Mouse (Mus musculus): Measurements from ENCODE around the gene Klre1. TPM values are rescaled to one million over a fixed set of nuclear protein-coding genes. Genes with fewer than 3 reads are reported as not detected.
"Not testable (repeated sequence)": the region's sequence is repeated elsewhere in the genome, so short reads cannot be mapped to it uniquely, and the experiment has no call there.

Gene Klre1
- polyA plus RNA-seq, 1 experiment from 2014 or later: not detected

DNA sequence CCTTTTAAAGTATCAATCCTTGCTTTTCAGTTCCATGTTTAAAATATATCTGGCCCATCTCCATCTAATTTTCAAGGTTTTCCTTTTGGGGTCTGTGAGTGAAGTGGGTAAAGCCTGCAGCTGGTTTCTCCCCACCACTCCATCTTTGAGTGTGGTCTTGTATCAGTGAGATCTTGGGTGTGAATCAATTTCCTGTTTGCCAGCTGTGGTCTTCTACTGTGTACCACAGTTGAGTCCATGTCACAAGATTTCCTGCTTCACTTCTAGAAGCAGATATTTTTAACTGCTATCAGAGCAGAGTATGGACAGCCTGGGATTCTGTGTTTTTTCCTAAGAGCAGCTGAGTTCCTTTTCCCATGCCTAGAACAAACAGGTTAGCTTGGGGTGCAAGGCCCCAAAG is 30.7 kb downstream of the Klre1 start:
- Histone ChIP-seq H3K9ac (no peak overlapping the region), H3K4me1 (no peaks in the 10 kb centered on the region), H3K36me3 (no peaks in the 10 kb centered on the region), H3K27me3 (no peaks in the 10 kb centered on the region), H3K9me3 (no peaks in the 10 kb centered on the region), H3K4me2 (replicated peaks) (no peak overlapping the region), H3K4me3 (no peak overlapping the region), H3K27ac (no peak overlapping the region)
- ATAC-seq (ENCODE audit: low FRiP score, low read depth): no peak

DNA sequence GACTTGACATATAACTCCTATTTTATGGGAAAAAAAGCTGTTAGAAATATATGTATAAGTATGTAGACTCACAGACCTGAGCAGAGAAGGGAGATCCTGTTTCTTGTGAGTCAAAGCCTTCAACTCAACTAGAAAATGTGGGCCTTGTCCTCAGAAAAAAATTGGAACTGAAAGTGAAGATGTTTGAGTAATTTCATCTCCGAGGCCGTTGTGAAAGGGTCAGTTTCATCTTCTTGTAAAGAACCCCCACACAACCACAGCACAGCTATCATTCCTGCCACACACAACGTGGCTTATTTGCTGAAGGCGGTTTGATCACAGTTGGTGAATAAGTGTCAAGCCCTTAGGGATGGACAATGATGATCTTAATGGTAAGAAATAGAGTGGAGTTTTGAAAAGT is 46.0 kb downstream of the Klre1 start, which contains the start of gene Klrk1:
TSS of gene Klrk1 (minus strand) at position 130 of the 400 bp plus-strand sequence.
- no peaks in the 10 kb centered on the region for H3K9me3 ChIP-seq
- no peaks in the 10 kb centered on the region for H3K27me3 ChIP-seq
- no peak for ATAC-seq (ENCODE audit: low FRiP score, low read depth)
- no peak within 1 kb of the TSS for H3K9ac ChIP-seq
- H3K4me1 ChIP-seq: no peaks in the 10 kb centered on the region
- H3K36me3 ChIP-seq: no peaks in the 10 kb centered on the region
- 79% methylated on average over 4 of the region's 4 CpGs for WGBS
- H3K4me2 ChIP-seq (replicated peaks): no peak within 1 kb of the TSS
- H3K4me3 ChIP-seq: no peak within 1 kb of the TSS
- no peak within 1 kb of the TSS for H3K27ac ChIP-seq

DNA sequence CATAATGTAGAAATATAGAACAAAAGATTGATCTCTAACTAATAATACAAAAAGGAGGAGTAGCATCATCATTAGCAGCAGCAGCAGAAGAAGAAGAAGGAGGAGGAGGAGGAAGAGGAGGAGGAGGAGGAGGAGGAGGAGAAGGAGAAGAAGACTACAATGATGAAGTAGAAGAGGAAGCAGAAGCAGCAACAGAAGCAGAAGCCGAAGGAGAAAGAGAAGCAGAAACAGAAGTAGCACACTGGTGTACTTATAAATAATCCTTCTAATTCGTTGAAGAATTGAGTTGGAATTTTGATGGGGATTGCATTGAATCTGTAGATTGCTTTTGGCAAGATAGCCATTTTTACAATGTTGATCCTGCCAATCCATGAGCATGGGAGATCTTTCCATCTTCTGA is 53.3 kb downstream of the Klre1 start:
- H3K27me3 ChIP-seq; H3K9ac ChIP-seq; H3K4me2 ChIP-seq (replicated peaks); H3K27ac ChIP-seq; H3K4me1 ChIP-seq; ATAC-seq (ENCODE audit: low FRiP score, low read depth); H3K36me3 ChIP-seq; H3K4me3 ChIP-seq; H3K9me3 ChIP-seq: not testable (repeated sequence)
- 73% methylated on average over 2 of the region's 2 CpGs for WGBS

Other genes with a start within 250 kb of the Klre1 start
- gene 4922502D21Rik, start 246.1 kb upstream of the Klre1 start, polyA plus RNA-seq (2015; fragmentation: Nextera tagmentation; extraction: Ambion mirVana): not detected in 2 replicates
- gene Clec12a, start 235.2 kb upstream of the Klre1 start, polyA plus RNA-seq (2015; fragmentation: Nextera tagmentation; extraction: Ambion mirVana): 0.95 and 1.0 TPM in 2 replicates
- 0.09 and 0.14 TPM in 2 replicates for gene Clec12b, start 192.0 kb upstream of the Klre1 start, polyA plus RNA-seq (2015; fragmentation: Nextera tagmentation; extraction: Ambion mirVana)
- gene Clec1b, start 180.6 kb upstream of the Klre1 start, polyA plus RNA-seq (2015; fragmentation: Nextera tagmentation; extraction: Ambion mirVana): 1.6 and 2.1 TPM in 2 replicates
- gene Clec9a, start 169.0 kb upstream of the Klre1 start, polyA plus RNA-seq (2015; fragmentation: Nextera tagmentation; extraction: Ambion mirVana): 0.13 and 0.22 TPM in 2 replicates
- gene Clec1a, start 125.9 kb upstream of the Klre1 start, polyA plus RNA-seq (2015; fragmentation: Nextera tagmentation; extraction: Ambion mirVana): 2.3 TPM in 2 replicates
- not detected in 2 replicates for gene Olr1, start 70.7 kb upstream of the Klre1 start, polyA plus RNA-seq (2015; fragmentation: Nextera tagmentation; extraction: Ambion mirVana)
- gene Tmem52b, start 65.3 kb upstream of the Klre1 start, polyA plus RNA-seq (2015; fragmentation: Nextera tagmentation; extraction: Ambion mirVana): 0.06 TPM in 1 of 2 replicates, not detected in the other
- gene Gabarapl1, start 44.7 kb upstream of the Klre1 start, polyA plus RNA-seq (2015; fragmentation: Nextera tagmentation; extraction: Ambion mirVana): 55.4 and 55.5 TPM in 2 replicates
- gene Klrd1, start 13.9 kb downstream of the Klre1 start, polyA plus RNA-seq (2015; fragmentation: Nextera tagmentation; extraction: Ambion mirVana): 0.26 TPM in 1 of 2 replicates, not detected in the other
- gene Klrk1, start 46.0 kb downstream of the Klre1 start, polyA plus RNA-seq (2015; fragmentation: Nextera tagmentation; extraction: Ambion mirVana): 0.04 and 0.18 TPM in 2 replicates
- gene Klrc3, start 65.4 kb downstream of the Klre1 start, polyA plus RNA-seq (2015; fragmentation: Nextera tagmentation; extraction: Ambion mirVana): not detected in 2 replicates
- gene Klrc2, start 82.8 kb downstream of the Klre1 start, polyA plus RNA-seq (2015; fragmentation: Nextera tagmentation; extraction: Ambion mirVana): not detected in 2 replicates
- not detected in 2 replicates for gene Klrc1, start 101.1 kb downstream of the Klre1 start, polyA plus RNA-seq (2015; fragmentation: Nextera tagmentation; extraction: Ambion mirVana)
- not detected in 2 replicates for gene Klri1, start 139.2 kb downstream of the Klre1 start, polyA plus RNA-seq (2015; fragmentation: Nextera tagmentation; extraction: Ambion mirVana)
- not detected in 2 replicates for gene Klri2, start 162.6 kb downstream of the Klre1 start, polyA plus RNA-seq (2015; fragmentation: Nextera tagmentation; extraction: Ambion mirVana)
- not detected in 2 replicates for gene Gm156, start 206.4 kb downstream of the Klre1 start, polyA plus RNA-seq (2015; fragmentation: Nextera tagmentation; extraction: Ambion mirVana)